Mouse (Mus musculus): Measurements from ENCODE around the gene Igf2bp3. TPM values are rescaled to one million over a fixed set of nuclear protein-coding genes. Genes with fewer than 3 reads are reported as not detected.

Igf2bp3 gene
- polyA plus RNA-seq, 1 experiment from 2014 or later: 56.9 TPM

DNA sequence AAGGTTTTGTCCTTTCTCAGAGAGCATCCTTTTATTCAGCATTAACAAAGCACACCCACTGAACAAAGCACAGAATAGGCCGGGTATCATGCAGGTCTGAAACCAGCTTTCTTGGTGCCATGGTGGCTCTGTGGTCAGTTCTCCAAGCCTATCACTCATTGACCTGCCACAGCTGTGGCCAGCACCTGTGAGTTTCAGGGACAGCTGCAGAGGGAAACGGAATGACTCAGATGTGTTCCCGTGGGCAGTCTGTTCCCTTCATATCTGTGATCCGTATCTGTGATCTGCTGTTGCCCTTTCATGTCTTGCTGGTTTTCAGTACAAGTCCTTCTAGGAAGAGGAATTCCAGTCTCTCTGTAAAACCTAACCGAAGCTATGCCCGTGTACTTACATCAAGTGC lies 168.3 kb downstream of the Igf2bp3 start:
- WGBS: 80% methylated on average over 6 of the region's 6 CpGs

DNA sequence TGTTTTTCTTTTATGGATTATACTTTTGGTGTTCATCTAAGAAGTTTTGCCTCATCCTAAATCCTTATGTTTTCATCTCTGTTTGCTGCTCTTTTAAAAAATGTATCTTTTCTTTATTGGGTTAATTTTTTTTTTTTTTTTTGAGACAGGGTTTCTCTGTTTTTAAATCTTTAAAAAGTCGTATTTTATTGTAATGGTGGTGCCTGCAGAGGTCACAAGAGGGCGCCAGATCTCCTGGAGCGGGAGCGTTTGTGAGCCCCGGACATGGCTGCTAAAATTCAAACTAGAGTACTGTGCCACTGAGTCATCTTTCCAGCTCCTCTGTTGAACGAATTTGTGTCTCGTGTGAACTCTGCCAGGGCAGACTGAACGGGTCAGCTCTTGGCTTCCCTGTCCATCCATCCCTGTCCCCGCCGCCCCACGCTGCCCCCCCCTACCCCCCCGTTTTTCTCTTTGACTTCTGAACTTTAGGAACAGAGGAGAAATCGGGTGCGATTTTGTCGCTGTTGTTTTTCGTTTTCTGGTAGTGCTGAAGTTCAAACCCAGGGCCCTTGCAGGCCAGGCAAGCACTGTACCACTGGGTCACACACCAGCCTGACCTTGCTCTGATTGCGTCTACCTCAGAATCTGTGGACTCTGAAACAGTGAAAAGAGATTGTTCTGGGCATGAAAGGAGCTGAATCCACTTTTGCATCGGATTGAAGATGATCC lies 175.1 kb downstream of the Igf2bp3 start:
- Histone ChIP-seq H3K27ac (no peak overlapping the region), H3K9ac (peak overlapping the region; percentile 40; the same call in 1 of the 2 replicates), H3K4me3 (peak overlapping the region; percentile 27), H3K9me3 (replicated peaks) (no peaks in the 10 kb centered on the region), H3K4me2 (peak overlapping the region; percentile 53), H3K36me3 (ENCODE audit: poor library complexity, severe bottlenecking) (no peaks in the 10 kb centered on the region), H3K27me3 (peaks cover 17% of the 10 kb centered on the region), H3K4me1 (peaks cover 6% of the 10 kb centered on the region)
- 0 out of 2 replicates have a peak, but pooled peaks have one; percentile 55 for ATAC-seq
- 14% methylated on average over 18 of the region's 18 CpGs for WGBS

More for the DNA sequence above, 168.3 kb downstream of the Igf2bp3 start:
- no peaks in the 10 kb centered on the region for H3K27me3 ChIP-seq
- H3K4me1 ChIP-seq: no peaks in the 10 kb centered on the region
- H3K9me3 ChIP-seq (replicated peaks): no peaks in the 10 kb centered on the region
- no peaks in the 10 kb centered on the region for H3K36me3 ChIP-seq (ENCODE audit: poor library complexity, severe bottlenecking)
- H3K4me3 ChIP-seq: no peak overlapping the region
- H3K4me2 ChIP-seq: no peak overlapping the region
- ATAC-seq: no peak
- H3K27ac ChIP-seq: no peak overlapping the region
- H3K9ac ChIP-seq: no peak overlapping the region

DNA sequence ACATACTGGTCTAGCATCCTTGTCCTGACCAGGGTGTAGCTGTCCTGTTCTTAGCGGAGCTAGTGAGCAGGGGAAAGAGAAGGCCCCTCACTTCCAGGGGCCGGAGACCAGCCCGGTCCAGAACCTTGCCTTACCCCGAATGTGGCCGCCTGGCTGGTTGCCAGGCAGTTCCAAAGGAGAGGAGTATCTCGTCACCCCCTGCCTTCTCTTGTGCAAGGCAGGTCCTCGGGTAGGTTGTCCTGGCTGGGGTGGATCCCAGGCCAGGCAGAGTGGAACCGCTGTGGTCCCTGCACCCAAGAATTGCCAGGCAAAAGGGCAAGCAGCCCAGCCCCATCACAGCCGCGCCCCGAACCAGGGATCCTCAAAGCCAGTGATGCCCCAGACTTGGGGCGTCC lies 177.5 kb downstream of the Igf2bp3 start:
- Histone ChIP-seq H3K9ac (no peak overlapping the region), H3K4me1 (peaks cover 12% of the 10 kb centered on the region), H3K9me3 (replicated peaks) (no peaks in the 10 kb centered on the region), H3K27me3 (peaks cover 17% of the 10 kb centered on the region), H3K27ac (no peak overlapping the region), H3K4me2 (no peak overlapping the region), H3K36me3 (ENCODE audit: poor library complexity, severe bottlenecking) (no peaks in the 10 kb centered on the region), H3K4me3 (no peak overlapping the region)
- no peak for ATAC-seq
- 60% methylated on average over 12 of the region's 12 CpGs for WGBS

DNA sequence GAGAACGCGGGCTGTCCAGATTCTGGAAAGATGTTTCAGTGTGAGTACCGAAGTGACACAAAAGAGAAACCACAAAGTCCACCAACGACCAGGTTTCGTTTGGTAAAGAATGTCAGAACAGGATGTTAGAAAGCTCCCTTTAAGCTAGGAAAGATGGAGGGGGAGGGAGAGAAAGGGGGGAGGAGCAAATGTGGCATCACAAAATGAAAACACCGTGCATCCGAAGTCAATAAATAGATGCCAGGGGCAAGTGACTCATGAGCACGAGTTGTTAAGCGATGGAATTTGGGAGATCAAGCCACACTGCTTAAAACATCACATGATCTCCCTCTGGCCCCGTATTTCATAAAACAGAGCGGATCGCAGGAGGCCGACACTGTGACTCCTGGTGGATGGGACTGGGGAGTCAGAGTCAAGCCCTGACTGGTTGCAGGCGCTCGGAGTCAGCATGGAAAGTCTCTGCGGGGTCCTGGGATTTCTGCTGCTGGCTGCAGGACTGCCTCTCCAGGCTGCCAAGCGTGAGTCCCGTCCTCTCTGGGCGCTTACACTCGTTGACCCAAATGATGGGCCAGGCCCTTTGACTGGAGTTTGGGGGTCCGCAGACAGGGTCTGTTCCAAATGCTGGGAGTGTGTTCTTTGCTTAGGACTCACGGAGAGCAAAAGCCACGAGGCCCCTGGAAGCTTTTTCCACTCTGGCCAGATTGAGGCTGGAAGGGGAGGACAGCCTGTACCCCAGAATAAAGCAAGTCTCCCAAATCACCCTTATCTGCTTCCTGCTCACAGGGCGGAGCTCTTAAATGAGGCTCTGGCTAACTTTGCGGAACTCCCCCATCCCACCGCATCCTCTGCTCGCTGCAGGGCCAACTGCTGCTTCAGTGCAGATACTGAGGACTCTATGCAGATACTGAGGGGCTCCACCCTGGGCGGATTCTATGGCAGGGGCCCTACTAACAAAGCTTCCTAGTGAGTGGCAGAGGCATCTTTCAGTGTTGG lies 178.2 kb downstream of the Igf2bp3 start, which contains the start of gene Gpnmb:
Gpnmb (plus strand) TSS at position 272 of the 993 bp plus-strand sequence.
- H3K27me3 ChIP-seq: peaks cover 17% of the 10 kb centered on the region
- WGBS: 47% methylated on average over 28 of the region's 28 CpGs
- ATAC-seq: no peak
- no peaks in the 10 kb centered on the region for H3K36me3 ChIP-seq (ENCODE audit: poor library complexity, severe bottlenecking)
- H3K27ac ChIP-seq: no peak within 1 kb of the TSS
- no peaks in the 10 kb centered on the region for H3K9me3 ChIP-seq (replicated peaks)
- H3K4me1 ChIP-seq: peaks cover 13% of the 10 kb centered on the region
- H3K9ac ChIP-seq: no peak within 1 kb of the TSS
- no peak within 1 kb of the TSS for H3K4me2 ChIP-seq
- H3K4me3 ChIP-seq: no peak within 1 kb of the TSS

Other genes with a start within 250 kb of the Igf2bp3 start
- gene Doxl2, start 240.0 kb downstream of the Igf2bp3 start, polyA plus RNA-seq (2015; fragmentation: Nextera tagmentation; extraction: Ambion mirVana): not detected in 2 replicates
- not detected in 2 replicates for gene Svs1, start 228.1 kb downstream of the Igf2bp3 start, polyA plus RNA-seq (2015; fragmentation: Nextera tagmentation; extraction: Ambion mirVana)
- 0.19 and 0.24 TPM in 2 replicates for gene Gpnmb, start 178.4 kb downstream of the Igf2bp3 start, polyA plus RNA-seq (2015; fragmentation: Nextera tagmentation; extraction: Ambion mirVana)
- gene Malsu1, start 141.2 kb downstream of the Igf2bp3 start, polyA plus RNA-seq (2015; fragmentation: Nextera tagmentation; extraction: Ambion mirVana): 68.3 and 74.0 TPM in 2 replicates
- gene Tra2a, start 49.1 kb upstream of the Igf2bp3 start, polyA plus RNA-seq (2015; fragmentation: Nextera tagmentation; extraction: Ambion mirVana): 164 and 177 TPM in 2 replicates
- 6.9 and 7.0 TPM in 2 replicates for gene Ccdc126, start 104.3 kb upstream of the Igf2bp3 start, polyA plus RNA-seq (2015; fragmentation: Nextera tagmentation; extraction: Ambion mirVana)
- 4.2 and 7.0 TPM in 2 replicates for gene Fam221a, start 152.8 kb upstream of the Igf2bp3 start, polyA plus RNA-seq (2015; fragmentation: Nextera tagmentation; extraction: Ambion mirVana)
- 0.06 TPM in 1 of 2 replicates, not detected in the other for gene Stk31, start 180.6 kb upstream of the Igf2bp3 start, polyA plus RNA-seq (2015; fragmentation: Nextera tagmentation; extraction: Ambion mirVana)